Mouse (Mus musculus) neural tube, embryonic 11.5 days (tissue): ENCODE results near the gene Ctnnbip1. TPM values are rescaled to one million over a fixed set of nuclear protein-coding genes. Genes with fewer than 3 reads are reported as not detected.
A peak's percentile ranks its signal among the peaks of the same experiment; 100 is the strongest.

Experiments
- ATAC-seq: fragments of 200-750 bp; cut with Nextera tagmentation; 2 replicates; pipeline ENCODE4 v1.8.0; 2017; ENCODE audit warnings: moderate number of reproducible peaks, mild to moderate bottlenecking, moderate TSS enrichment, moderate library complexity; ENCODE audit not compliant: insufficient read depth, low FRiP score, low TSS enrichment
- DNase-seq: peaks from one replicate; pipeline ENCODE4 v3.0.0-alpha.2; 2015; ENCODE audit warnings: low spot score
- H3K27ac ChIP-seq: fragments of 300-500 bp; sonication (generic); 2 replicates; pipeline ENCODE4 v1.5.1; 2014; ENCODE audit warnings: low read depth, mild to moderate bottlenecking, low read length
- H3K27me3 ChIP-seq: fragments of 300-500 bp; sonication (generic); 2 replicates; pipeline ENCODE4 v1.6.1; 2014; ENCODE audit warnings: mild to moderate bottlenecking, low read length, mixed read lengths; ENCODE audit not compliant: control insufficient read depth, insufficient read depth
- H3K36me3 ChIP-seq: fragments of 300-500 bp; sonication (generic); 2 replicates; pipeline ENCODE4 v1.6.1; 2014; ENCODE audit warnings: mild to moderate bottlenecking, low read length, moderate library complexity, mixed read lengths; ENCODE audit not compliant: control insufficient read depth, insufficient read depth
- H3K4me1 ChIP-seq: fragments of 300-500 bp; sonication (generic); 2 replicates; pipeline ENCODE4 v1.6.1; 2014; ENCODE audit warnings: low read length, mixed read lengths; ENCODE audit not compliant: control insufficient read depth, insufficient read depth
- H3K4me2 ChIP-seq: fragments of 300-500 bp; sonication (generic); 2 replicates; pipeline ENCODE4 v1.6.1; 2014; ENCODE audit warnings: low read depth, mild to moderate bottlenecking, moderate library complexity
- H3K4me3 ChIP-seq: fragments of 300-500 bp; sonication (generic); 2 replicates; pipeline ENCODE4 v1.5.1; 2014; ENCODE audit warnings: low read depth, low read length
- H3K9ac ChIP-seq: fragments of 300-500 bp; sonication (generic); 2 replicates; pipeline ENCODE4 v1.6.1; 2014; ENCODE audit warnings: mild to moderate bottlenecking, low read length
- H3K9me3 ChIP-seq: fragments of 300-500 bp; sonication (generic); 2 replicates; pipeline ENCODE4 v1.6.1; 2016; ENCODE audit warnings: low read length; ENCODE audit not compliant: control insufficient read depth
- WGBS: fragments of 180-500 bp; shearing (Covaris S2); extraction: QIAGEN DNeasy Blood & Tissue Kit; methylation state at CpG from one replicate; pipeline ENCODE4 v1.1.7; 2014; 5-methylcytosine and 5-hydroxymethylcytosine counted together
- polyA plus RNA-seq: library from polyadenylated mRNA; unstranded; fragments of >200 nt; fragmentation: Nextera tagmentation; extraction: Ambion mirVana; gene quantifications from 2 replicates; pipeline ENCODE4 v1.2.1, GENCODE M21; 2014

Gene Ctnnbip1
- polyA plus RNA-seq, 1 experiment from 2014 or later, result 67.7 TPM

GRCm38 (mm10) chr4:149489415-149490240, 28.4 kb upstream of the Ctnnbip1 start:
- H3K27ac ChIP-seq, result no peak overlapping the region
- peaks cover 5% of the 10 kb centered on the region for H3K4me1 ChIP-seq
- ATAC-seq (no peak), DNase-seq (no peak)
- no peaks in the 10 kb centered on the region for H3K9me3 ChIP-seq
- H3K27me3 ChIP-seq, result no peaks in the 10 kb centered on the region
- H3K36me3 ChIP-seq, result peaks cover 12% of the 10 kb centered on the region
- no peak overlapping the region for H3K4me3 ChIP-seq
- no peak overlapping the region for H3K4me2 ChIP-seq
- 97% methylated on average over 14 of the region's 14 CpGs for WGBS
- no peak overlapping the region for H3K9ac ChIP-seq

GRCm38 (mm10) chr4:149491151-149491550, 26.9 kb upstream of the Ctnnbip1 start:
- ATAC-seq, result no peak
- Histone ChIP-seq H3K36me3 (peaks cover 15% of the 10 kb centered on the region), H3K27me3 (no peaks in the 10 kb centered on the region), H3K4me3 (no peak overlapping the region), H3K4me2 (no peak overlapping the region), H3K27ac (no peak overlapping the region), H3K9me3 (no peaks in the 10 kb centered on the region), H3K4me1 (peaks cover 3% of the 10 kb centered on the region), H3K9ac (no peak overlapping the region)
- no peak for DNase-seq
- 94% methylated on average over 3 of the region's 3 CpGs for WGBS

- H3K4me2 ChIP-seq, result no peak overlapping the region
- 26% methylated on average over 2 of the region's 2 CpGs for WGBS
- ATAC-seq, result peak; percentile 71; the same call in 1 of the 2 replicates
Observed at GRCm38 (mm10) chr4:149496612-149497011, 21.4 kb upstream of the Ctnnbip1 start.

GRCm38 (mm10) chr4:149498901-149499300, 19.1 kb upstream of the Ctnnbip1 start:
- ATAC-seq (no peak), DNase-seq (no peak)
- Histone ChIP-seq H3K4me3 (no peak overlapping the region), H3K4me2 (no peak overlapping the region), H3K27ac (no peak overlapping the region), H3K9me3 (no peaks in the 10 kb centered on the region), H3K36me3 (peaks cover 12% of the 10 kb centered on the region), H3K9ac (no peak overlapping the region), H3K27me3 (no peaks in the 10 kb centered on the region), H3K4me1 (0 out of 2 replicates have a peak, but pooled peaks cover 2% of the 10 kb centered on the region)
- WGBS, result 93% methylated on average over 8 of the region's 8 CpGs

More at GRCm38 (mm10) chr4:149496612-149497011, 21.4 kb upstream of the Ctnnbip1 start:
- DNase-seq, result peak; percentile 63
- Histone ChIP-seq H3K9ac (no peak overlapping the region), H3K27me3 (no peaks in the 10 kb centered on the region), H3K4me1 (0 out of 2 replicates have a peak, but pooled peaks cover 2% of the 10 kb centered on the region), H3K4me3 (no peak overlapping the region), H3K9me3 (no peaks in the 10 kb centered on the region), H3K27ac (peak overlapping the region; percentile 5; the same call in 1 of the 2 replicates), H3K36me3 (peaks cover 12% of the 10 kb centered on the region)

GRCm38 (mm10) chr4:149499790-149500189, 18.2 kb upstream of the Ctnnbip1 start:
- Histone ChIP-seq H3K4me3 (no peak overlapping the region), H3K36me3 (peaks cover 6% of the 10 kb centered on the region; the same call in 1 of the 2 replicates), H3K9me3 (no peaks in the 10 kb centered on the region), H3K4me2 (no peak overlapping the region), H3K27ac (no peak overlapping the region), H3K27me3 (no peaks in the 10 kb centered on the region), H3K4me1 (0 out of 2 replicates have a peak, but pooled peaks cover 2% of the 10 kb centered on the region), H3K9ac (no peak overlapping the region)
- 78% methylated on average over 5 of the region's 5 CpGs for WGBS
- no peak for DNase-seq
- ATAC-seq, result no peak

- H3K4me1 ChIP-seq, result no peaks in the 10 kb centered on the region
- H3K36me3 ChIP-seq, result no peaks in the 10 kb centered on the region
- no peak overlapping the region for H3K4me3 ChIP-seq
- no peak overlapping the region for H3K27ac ChIP-seq
- no peaks in the 10 kb centered on the region for H3K9me3 ChIP-seq
- no peaks in the 10 kb centered on the region for H3K27me3 ChIP-seq
- H3K4me2 ChIP-seq, result no peak overlapping the region
- H3K9ac ChIP-seq, result no peak overlapping the region
- no peak for ATAC-seq
- WGBS, result 82% methylated on average over 5 of the region's 5 CpGs
- DNase-seq, result no peak
Observed at GRCm38 (mm10) chr4:149504363-149504762, 13.7 kb upstream of the Ctnnbip1 start.

GRCm38 (mm10) chr4:149504858-149505257, 13.2 kb upstream of the Ctnnbip1 start:
- no peak overlapping the region for H3K4me2 ChIP-seq
- 31% methylated on average over 3 of the region's 3 CpGs for WGBS
- H3K4me3 ChIP-seq, result no peak overlapping the region
- H3K9me3 ChIP-seq, result no peaks in the 10 kb centered on the region
- H3K27ac ChIP-seq, result no peak overlapping the region
- H3K36me3 ChIP-seq, result no peaks in the 10 kb centered on the region
- H3K27me3 ChIP-seq, result no peaks in the 10 kb centered on the region
- no peaks in the 10 kb centered on the region for H3K4me1 ChIP-seq
- no peak for DNase-seq
- ATAC-seq, result no peak
- H3K9ac ChIP-seq, result no peak overlapping the region

- no peak for ATAC-seq
- no peaks in the 10 kb centered on the region for H3K9me3 ChIP-seq
- no peak overlapping the region for H3K4me2 ChIP-seq
- H3K4me1 ChIP-seq, result no peaks in the 10 kb centered on the region
- no peaks in the 10 kb centered on the region for H3K27me3 ChIP-seq
- H3K4me3 ChIP-seq, result no peak overlapping the region
- WGBS, result 63% methylated on average over 14 of the region's 15 CpGs
- DNase-seq, result no peak
- no peak overlapping the region for H3K27ac ChIP-seq
- H3K36me3 ChIP-seq, result no peaks in the 10 kb centered on the region
- H3K9ac ChIP-seq, result no peak overlapping the region
Observed at GRCm38 (mm10) chr4:149505261-149505967, 12.6 kb upstream of the Ctnnbip1 start.
